Mouse (Mus musculus): ENCODE data around the gene Rgl2. TPM values are rescaled to one million over a fixed set of nuclear protein-coding genes. Genes with fewer than 3 reads are reported as not detected.
"Not testable (repeated sequence)": the region's sequence is repeated elsewhere in the genome, so short reads cannot be mapped to it uniquely, and the experiment has no call there.

The Rgl2 gene
- polyA plus RNA-seq, 1 experiment = 31.7 TPM

DNA sequence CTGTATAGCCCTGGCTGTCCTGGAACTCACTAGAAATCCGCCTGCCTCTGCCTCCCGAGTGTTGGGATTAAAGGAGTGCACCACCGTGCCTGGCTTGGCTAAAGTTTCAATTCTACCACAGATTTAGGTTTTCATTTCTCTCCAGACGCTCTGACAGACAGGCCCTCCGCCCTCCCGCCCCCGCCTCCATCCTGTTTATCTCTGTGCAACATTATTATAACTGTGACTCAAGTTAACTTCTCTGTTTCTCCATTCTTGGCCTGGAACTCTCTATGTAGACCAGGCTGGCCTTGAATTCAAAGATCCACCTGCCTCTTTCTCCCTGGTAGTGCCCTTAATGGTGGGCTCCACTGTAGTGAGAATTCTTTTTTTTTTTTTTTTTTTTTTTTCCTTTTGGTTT, 26.9 kb upstream of the Rgl2 start:
- no peaks in the 10 kb centered on the region for H3K79me3 ChIP-seq (ENCODE audit: low read depth)
- no peaks in the 10 kb centered on the region for H3K27me3 ChIP-seq (ENCODE audit: control insufficient read depth, insufficient read depth, insufficient read length)
- no peak overlapping the region for H3ac ChIP-seq (ENCODE audit: control insufficient read depth, insufficient read length, low read depth)
- no peak for TF ChIP-seq CEBPB (IDR thresholded peaks at IDR 0.05; ENCODE audit: low read depth)
- no peaks in the 10 kb centered on the region for H3K79me2 ChIP-seq (ENCODE audit: control insufficient read depth, insufficient read depth)
- no peaks in the 10 kb centered on the region for H3K36me3 ChIP-seq (ENCODE audit: control insufficient read depth, insufficient read depth)
- H3K4me3 ChIP-seq (ENCODE audit: insufficient read depth, poor library complexity, severe bottlenecking) = no peak overlapping the region

DNA sequence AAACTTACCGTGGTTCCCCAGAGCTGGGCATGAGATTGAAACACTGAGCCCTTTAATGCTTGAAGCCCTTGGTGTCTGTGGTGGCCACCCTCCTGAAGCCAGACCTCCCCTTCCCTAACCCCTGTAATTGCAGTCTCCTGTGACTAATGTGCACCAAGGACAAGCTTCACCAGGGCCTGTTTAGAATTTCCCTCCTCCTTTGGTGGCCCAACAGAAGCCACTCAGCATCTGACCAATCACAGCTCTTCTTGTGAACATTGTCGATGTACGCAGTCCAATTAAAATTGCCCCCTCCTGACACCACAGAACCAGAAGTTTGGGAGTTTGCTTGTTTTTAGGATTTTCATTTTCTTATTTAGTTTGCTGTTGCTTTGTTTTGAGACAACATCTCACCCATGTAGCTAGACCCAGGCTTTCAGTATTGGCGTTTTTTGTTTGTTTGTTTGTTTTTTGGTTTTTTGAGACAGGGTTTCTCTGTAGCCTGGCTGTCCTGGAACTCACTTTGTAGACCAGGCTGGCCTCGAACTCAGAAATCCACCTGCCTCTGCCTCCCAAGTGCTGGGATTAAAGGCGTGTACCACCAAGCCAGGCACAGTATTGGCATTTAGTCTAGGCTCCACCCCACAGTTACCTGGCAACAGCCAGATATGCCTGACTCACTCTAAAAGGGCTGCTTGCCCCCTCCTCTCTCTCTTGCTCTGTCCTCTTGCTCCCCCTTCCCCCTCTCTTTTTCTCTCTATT, 25.3 kb upstream of the Rgl2 start:
- H3K79me3 ChIP-seq (ENCODE audit: low read depth); H3K79me2 ChIP-seq (ENCODE audit: control insufficient read depth, insufficient read depth); H3K27me3 ChIP-seq (ENCODE audit: control insufficient read depth, insufficient read depth, insufficient read length); H3K36me3 ChIP-seq (ENCODE audit: control insufficient read depth, insufficient read depth); H3ac ChIP-seq (ENCODE audit: control insufficient read depth, insufficient read length, low read depth); H3K4me3 ChIP-seq (ENCODE audit: insufficient read depth, poor library complexity, severe bottlenecking): not testable (repeated sequence)

DNA sequence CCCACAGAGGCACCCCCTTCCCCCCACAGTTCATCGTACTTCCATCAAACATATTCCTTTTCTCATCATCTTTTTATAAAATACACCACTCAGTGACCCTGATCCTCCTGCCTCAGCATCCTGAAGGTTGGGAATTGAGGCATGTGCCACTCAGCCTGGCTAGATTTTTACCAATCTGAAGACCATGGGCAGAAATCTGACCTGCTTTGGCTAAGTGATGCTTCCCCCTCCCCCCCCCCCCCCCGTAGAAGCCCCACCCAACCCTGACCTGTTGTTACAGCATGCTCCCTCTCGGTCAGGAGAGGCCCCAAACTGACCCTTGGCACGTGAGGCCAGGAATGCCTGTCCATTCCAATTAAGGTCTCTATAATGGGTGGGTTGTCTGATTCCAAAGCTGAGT, 24.5 kb upstream of the Rgl2 start, which contains the start of gene Platr17:
Platr17 (plus strand) TSS at position 301 of the 400 bp plus-strand sequence.
- not testable (repeated sequence) for H3K79me2 ChIP-seq (ENCODE audit: control insufficient read depth, insufficient read depth); H3K36me3 ChIP-seq (ENCODE audit: control insufficient read depth, insufficient read depth); H3K79me3 ChIP-seq (ENCODE audit: low read depth); H3K27me3 ChIP-seq (ENCODE audit: control insufficient read depth, insufficient read depth, insufficient read length); H3K4me3 ChIP-seq (ENCODE audit: insufficient read depth, poor library complexity, severe bottlenecking); H3ac ChIP-seq (ENCODE audit: control insufficient read depth, insufficient read length, low read depth)

DNA sequence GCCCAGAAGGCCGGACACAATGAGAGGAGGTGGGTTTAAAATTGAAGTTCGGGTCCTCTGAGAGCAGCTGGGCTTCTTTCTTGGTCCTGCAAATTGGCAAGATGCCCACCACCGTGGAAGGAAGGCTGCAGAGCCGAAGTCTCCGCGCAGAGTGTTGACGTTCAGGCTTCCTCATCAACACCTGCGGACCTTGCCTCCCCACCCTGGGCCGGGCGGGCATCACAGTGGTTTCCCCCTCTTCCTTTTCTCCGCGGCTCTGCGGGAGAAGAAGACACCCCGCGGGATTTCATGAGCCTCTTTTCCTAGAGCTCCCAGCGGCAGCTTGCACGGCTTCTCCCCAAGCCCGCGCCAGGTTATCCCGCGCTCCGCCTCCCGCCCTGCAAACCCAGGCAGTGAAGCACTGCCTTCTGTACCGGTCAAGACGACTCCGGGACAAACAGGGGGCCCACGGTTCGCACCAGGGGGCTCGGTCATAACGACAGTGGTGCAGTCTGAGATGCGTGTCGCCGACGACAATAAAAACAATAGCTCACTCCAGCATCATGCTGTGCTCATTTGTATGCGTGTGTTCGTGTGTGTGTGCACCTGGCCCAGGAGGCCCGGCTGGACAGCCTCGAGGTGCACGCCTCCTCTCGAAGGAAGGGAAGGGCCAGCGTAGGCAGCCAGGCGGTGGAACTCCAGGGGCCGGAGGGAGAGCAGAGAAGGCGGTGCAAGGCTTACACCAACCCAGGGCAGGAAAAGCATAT, 20.8 kb upstream of the Rgl2 start:
- peak overlapping the region; percentile 38 for H3K4me3 ChIP-seq (ENCODE audit: insufficient read depth, poor library complexity, severe bottlenecking)
- TF ChIP-seq MAX (IDR thresholded peaks at IDR 0.05) (no peak), MYOD1 (IDR thresholded peaks at IDR 0.05; ENCODE audit: control insufficient read depth, insufficient read length, low read depth) (no peak), CTCF (IDR thresholded peaks at IDR 0.05; ENCODE audit: control insufficient read depth, insufficient read depth, insufficient read length) (no peak), MYOG (IDR thresholded peaks at IDR 0.05; ENCODE audit: control insufficient read depth, extremely low read depth, insufficient read length) (no peak), USF1 (IDR thresholded peaks at IDR 0.05; ENCODE audit: low read depth) (no peak), FOSL1 (IDR thresholded peaks at IDR 0.05; ENCODE audit: insufficient read depth, low read length, poor library complexity, severe bottlenecking) (no peak), CEBPB (IDR thresholded peaks at IDR 0.05; ENCODE audit: low read depth) (no peak)
- H3K79me2 ChIP-seq (ENCODE audit: control insufficient read depth, insufficient read depth) = peaks cover 38% of the 10 kb centered on the region
- H3K27me3 ChIP-seq (ENCODE audit: control insufficient read depth, insufficient read depth, insufficient read length) = no peaks in the 10 kb centered on the region
- peaks cover 3% of the 10 kb centered on the region for H3K79me3 ChIP-seq (ENCODE audit: low read depth)
- H3ac ChIP-seq (ENCODE audit: control insufficient read depth, insufficient read length, low read depth) = peak overlapping the region; percentile 60
- H3K36me3 ChIP-seq (ENCODE audit: control insufficient read depth, insufficient read depth) = peaks cover 21% of the 10 kb centered on the region

DNA sequence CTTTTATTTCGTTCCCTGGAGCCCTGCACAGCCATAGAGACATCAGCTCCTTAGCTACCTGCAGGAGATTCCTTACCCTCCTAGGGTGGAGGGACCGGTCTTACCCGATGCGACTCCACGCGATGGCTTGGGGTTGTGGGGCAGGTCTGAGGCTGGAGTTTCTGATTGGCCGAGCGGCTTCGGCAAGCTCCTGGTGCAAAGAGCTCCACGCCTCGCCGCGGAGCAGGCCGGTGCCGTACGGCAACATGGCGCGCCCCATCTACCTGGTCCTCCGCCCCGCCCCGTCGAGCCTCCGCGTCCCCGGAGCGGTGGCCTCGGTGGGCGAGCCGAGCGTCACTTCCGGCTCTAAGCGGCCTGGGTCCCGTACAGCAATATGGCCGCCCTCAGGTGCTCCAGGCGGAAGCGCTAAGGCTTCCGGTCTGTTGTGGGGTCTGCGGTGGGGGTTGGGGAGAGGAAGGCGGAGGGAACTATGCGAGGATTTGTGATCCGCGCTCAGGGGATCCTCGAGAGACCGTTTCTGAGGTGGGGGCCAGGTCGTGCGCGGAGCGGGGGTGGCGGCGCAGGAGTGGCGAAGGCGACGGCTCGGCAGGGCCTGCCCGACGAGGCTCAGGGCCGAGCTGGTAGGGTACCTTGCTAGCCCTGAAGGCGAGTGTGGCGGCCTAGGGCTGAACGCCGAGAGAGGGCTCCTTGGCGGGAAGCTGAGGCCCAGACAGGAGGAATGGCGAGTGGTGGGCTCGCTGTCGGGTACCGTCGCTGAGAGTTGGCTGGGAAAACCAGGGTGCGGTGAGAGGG, 20.1 kb upstream of the Rgl2 start, which contains the start of gene Daxx:
Daxx (plus strand) TSS at position 338 of the 792 bp plus-strand sequence.
- TF ChIP-seq MAX (IDR thresholded peaks at IDR 0.05) = peak; percentile 19
- no peak for TF ChIP-seq MYOD1 (IDR thresholded peaks at IDR 0.05; ENCODE audit: control insufficient read depth, insufficient read length, low read depth)
- Histone ChIP-seq H3K79me3 (ENCODE audit: low read depth) (peaks cover 3% of the 10 kb centered on the region), H3K4me3 (ENCODE audit: insufficient read depth, poor library complexity, severe bottlenecking) (peak within 1 kb of the TSS; percentile 82)

DNA sequence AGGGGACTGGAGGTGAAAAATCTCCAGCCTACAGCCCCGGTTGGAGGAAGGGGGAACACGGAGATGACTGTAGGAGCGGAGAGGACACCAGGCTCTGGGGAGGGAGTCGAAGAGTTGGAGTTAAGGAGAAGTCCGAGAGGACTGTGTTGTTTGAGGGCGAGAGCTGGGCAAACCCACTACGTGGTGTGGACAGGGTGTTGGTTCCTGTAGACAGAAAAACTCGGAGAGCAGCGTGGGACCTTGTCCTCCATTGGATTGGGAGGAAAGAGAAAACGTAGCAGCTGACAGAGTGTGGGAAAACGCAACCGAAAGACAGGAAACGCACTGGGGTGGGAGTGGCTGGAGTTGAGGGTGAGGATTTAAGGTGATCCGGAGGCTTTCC, 19.5 kb upstream of the Rgl2 start:
- H3K79me3 ChIP-seq (ENCODE audit: low read depth) = peaks cover 3% of the 10 kb centered on the region
- TF ChIP-seq USF1 (IDR thresholded peaks at IDR 0.05; ENCODE audit: low read depth) (no peak), MAX (IDR thresholded peaks at IDR 0.05) (peak; percentile 24)
- H3K36me3 ChIP-seq (ENCODE audit: control insufficient read depth, insufficient read depth) = peaks cover 35% of the 10 kb centered on the region
- peaks cover 43% of the 10 kb centered on the region for H3K79me2 ChIP-seq (ENCODE audit: control insufficient read depth, insufficient read depth)
- H3K4me3 ChIP-seq (ENCODE audit: insufficient read depth, poor library complexity, severe bottlenecking) = peak overlapping the region; percentile 82
- no peaks in the 10 kb centered on the region for H3K27me3 ChIP-seq (ENCODE audit: control insufficient read depth, insufficient read depth, insufficient read length)
- peak overlapping the region; percentile 98 for H3ac ChIP-seq (ENCODE audit: control insufficient read depth, insufficient read length, low read depth)

More for the DNA sequence above, 20.1 kb upstream of the Rgl2 start, which contains the start of gene Daxx:
- Histone ChIP-seq H3ac (ENCODE audit: control insufficient read depth, insufficient read length, low read depth) (peak within 1 kb of the TSS; percentile 98), H3K79me2 (ENCODE audit: control insufficient read depth, insufficient read depth) (peaks cover 43% of the 10 kb centered on the region), H3K36me3 (ENCODE audit: control insufficient read depth, insufficient read depth) (peaks cover 29% of the 10 kb centered on the region), H3K27me3 (ENCODE audit: control insufficient read depth, insufficient read depth, insufficient read length) (no peaks in the 10 kb centered on the region)

All from C2C12 (cell line).